Mouse (Mus musculus) left cerebral cortex, adult 2 months (tissue): ENCODE results near the gene Xpo4. TPM values are rescaled to one million over a fixed set of nuclear protein-coding genes. Genes with fewer than 3 reads are reported as not detected.

Source experiments
- DNase-seq, 2 experiments: peaks; one replicate each; pipeline ENCODE4 v3.0.0; 2021 to 2022; ENCODE audit warnings: low spot score in 2 of 2, mixed read lengths in 1 of 2; ENCODE audit errors: extremely low spot score in 1 of 2
- H3K27ac ChIP-seq: fragments of 200-600 bp; 2 replicates; pipeline ENCODE4 v1.8.1; 2022
- H3K4me3 ChIP-seq: fragments of 200-600 bp; 2 replicates; pipeline ENCODE4 v1.8.1; 2022
- CTCF ChIP-seq: fragments of 200-600 bp; IDR thresholded peaks from 2 replicates; pipeline ENCODE4 v1.8.1; 2022; ENCODE audit warnings: antibody characterized with exemption, mild to moderate bottlenecking, moderate library complexity
- intact Hi-C: fragments of 180-260 bp; cut with DNase I; formaldehyde crosslinking; loops from one replicate; pipeline ENCODE4 v1.15.1; 2025
- total RNA-seq, 2 experiments: library from RNA; stranded (reverse); gene quantifications; 2 replicates each; pipeline ENCODE4 v1.2.3; 2021

Xpo4 gene
- total RNA-seq, 2 experiments from 2014 or later: 14.2 to 14.6 TPM

GRCm38 (mm10) chr14:57529786-57530515 lies 135.3 kb downstream of the Xpo4 start:
- no peak for DNase-seq
- no peak overlapping the region for H3K4me3 ChIP-seq
- intact Hi-C loops: loop anchor here (1.0 to 5.0 kb wide), 3 partner anchors 55 to 118 kb away; no protein-coding TSS in a partner anchor
- H3K27ac ChIP-seq: peak overlapping the region; percentile 93
- TF ChIP-seq CTCF: no peak

DNA sequence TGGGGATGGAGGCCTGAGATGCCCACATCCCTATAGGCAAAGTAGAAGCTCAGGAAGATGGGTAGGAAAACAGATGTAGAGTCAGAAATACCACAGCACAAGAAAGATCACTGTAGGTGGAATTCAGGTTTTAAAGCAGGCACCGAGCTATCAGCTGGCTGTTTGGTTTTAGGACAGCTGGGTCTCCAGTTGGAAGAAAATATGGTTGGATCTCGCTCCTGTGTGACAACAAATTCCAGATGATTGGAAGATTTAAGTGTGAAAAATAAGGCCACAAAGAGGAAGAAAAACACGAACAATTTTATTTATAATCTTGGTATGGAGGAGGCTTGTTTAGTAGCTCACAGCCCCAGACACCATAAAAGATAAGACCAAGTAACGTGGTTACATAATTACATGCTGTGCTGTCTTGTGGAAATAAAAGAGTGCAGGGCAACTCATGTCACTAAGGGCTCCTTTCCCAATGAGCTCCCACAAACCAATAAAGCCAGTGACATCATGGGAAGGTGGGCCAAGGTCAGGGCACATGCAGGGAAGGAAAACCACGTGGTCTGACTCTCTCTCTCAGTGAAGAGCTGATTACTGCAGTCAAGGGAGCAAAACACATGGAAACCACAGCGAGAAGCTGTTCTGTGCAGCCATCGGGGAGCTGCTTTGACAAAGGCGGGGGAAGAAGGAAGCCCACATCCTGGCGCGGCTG lies 136.0 kb downstream of the Xpo4 start:
- peak overlapping the region; percentile 93 for H3K27ac ChIP-seq
- DNase-seq: peak; percentile 59 to 68
- H3K4me3 ChIP-seq: no peak overlapping the region
- intact Hi-C loops: loop anchor here (1.0 to 5.0 kb wide), 3 partner anchors 54 to 117 kb away; no protein-coding TSS in a partner anchor
- no peak for TF ChIP-seq CTCF

GRCm38 (mm10) chr14:57527598-57527997 lies 137.6 kb downstream of the Xpo4 start:
- no peak for DNase-seq
- H3K27ac ChIP-seq: peak overlapping the region; percentile 66
- intact Hi-C loops: loop anchor here (5.0 kb wide), 2 partner anchors 90 to 115 kb away; no protein-coding TSS in a partner anchor
- H3K4me3 ChIP-seq: no peak overlapping the region
- no peak for TF ChIP-seq CTCF

Other genes with a start within 250 kb of the Xpo4 start
- 10 to 100 TPM; 15.5 to 20.0 TPM for gene Ift88, start 241.4 kb downstream of the Xpo4 start, total RNA-seq
- gene Il17d, start 140.7 kb downstream of the Xpo4 start, total RNA-seq: 10 to 100 TPM; 15.4 to 17.7 TPM
- 10 to 100 TPM; 30.7 to 38.0 TPM for gene Eef1akmt1, start 93.8 kb downstream of the Xpo4 start, total RNA-seq
- 1 to 10 TPM in 1 of 2 experiments, under 1 TPM in 1; 0.40 to 1.8 TPM for gene Gm49361, start 80.7 kb upstream of the Xpo4 start, total RNA-seq
- 10 to 100 TPM; 17.0 to 22.2 TPM for gene Lats2, start 93.0 kb upstream of the Xpo4 start, total RNA-seq
- gene Sap18, start 132.8 kb upstream of the Xpo4 start, total RNA-seq: 10 to 100 TPM; 54.3 to 56.0 TPM
- gene Ska3, start 160.8 kb upstream of the Xpo4 start, total RNA-seq: under 1 TPM; 0.72 to 0.89 TPM
- gene Mrpl57, start 160.8 kb upstream of the Xpo4 start, total RNA-seq: 10 to 100 TPM; 58.9 to 60.3 TPM
- 10 to 100 TPM; 35.2 to 37.4 TPM for gene Zdhhc20, start 224.8 kb upstream of the Xpo4 start, total RNA-seq